Mouse (Mus musculus) embryonic stem cell, embryonic (primary cell): ENCODE results near the gene Coa5.

Experiments used
- CTCF ChIA-PET, 4 experiments: fragments of 300-600 bp in 2 of 4; fragments of 350-600 bp in 2 of 4; sonication (Branson Sonifier 250); formaldehyde crosslinking; loops; one replicate each; lab custom pipeline; 2022; ENCODE audit warnings: inconsistent platforms in 2 of 4; lab: Charles Lee
- POLR2A ChIA-PET, 4 experiments: fragments of 300-600 bp in 2 of 4; fragments of 350-600 bp in 2 of 4; sonication (Branson Sonifier 250); formaldehyde crosslinking; loops; one replicate each; lab custom pipeline; 2022; ENCODE audit warnings: antibody characterized with exemption in 4 of 4, inconsistent platforms in 1 of 4; lab: Charles Lee

Gene Coa5

GRCm38 (mm10) chr1:37399734-37400133, 30.2 kb downstream of the Coa5 start:
- ChIA-PET POLR2A (interaction anchor here in 2 of 4 experiments (0.5 to 0.6 kb wide), 3 partner anchors 295 to 552 kb away, joined by 3 read pairs; no protein-coding TSS in a partner anchor), CTCF (interaction anchor here in 3 of 4 experiments (0.6 to 1.3 kb wide), 6 partner anchors 12 to 1875 kb away, joined by 3 to 7 read pairs (median 4); no protein-coding TSS in a partner anchor)

GRCm38 (mm10) chr1:37398961-37399360, 30.9 kb downstream of the Coa5 start:
- ChIA-PET CTCF (interaction anchor here in 3 of 4 experiments (0.5 to 1.1 kb wide), 3 partner anchors 20 to 688 kb away, joined by 3 read pairs; no protein-coding TSS in a partner anchor), POLR2A (interaction anchor here in 2 of 4 experiments (0.7 to 2.0 kb wide), 2 partner anchors 31 to 601 kb away, joined by 3 to 4 read pairs; partner anchors contain the start of genes Coa5 (in 1 of the 2) and Unc50 (in 1 of the 2))

- ChIA-PET POLR2A (no interaction called here), CTCF (interaction anchor here in 1 of 4 experiments (0.7 kb wide), 1 partner anchor 243 kb away, joined by 3 read pairs; no protein-coding TSS in a partner anchor)
These were observed 33.4 kb downstream of the Coa5 start for GRCm38 (mm10) chr1:37396481-37396880.

GRCm38 (mm10) chr1:37393174-37393573, 36.7 kb downstream of the Coa5 start:
- CTCF ChIA-PET, result interaction anchor here in 1 of 4 experiments (1.4 kb wide), 1 partner anchor 9 kb away, joined by 3 read pairs; no protein-coding TSS in a partner anchor
- POLR2A ChIA-PET, result interaction anchor here in 1 of 4 experiments (1.2 kb wide), 1 partner anchor 15 kb away, joined by 3 read pairs; no protein-coding TSS in a partner anchor

- CTCF ChIA-PET, result no interaction called here
- POLR2A ChIA-PET, result interaction anchor here in 1 of 4 experiments (0.8 kb wide), 1 partner anchor 12 kb away, joined by 3 read pairs; no protein-coding TSS in a partner anchor
These were observed 43.4 kb downstream of the Coa5 start for GRCm38 (mm10) chr1:37386448-37386971.

GRCm38 (mm10) chr1:37384304-37384703, 45.6 kb downstream of the Coa5 start:
- CTCF ChIA-PET, result interaction anchor here in 1 of 4 experiments (0.8 to 1.1 kb wide), 2 partner anchors 17 to 126 kb away, joined by 3 to 4 read pairs; no protein-coding TSS in a partner anchor
- POLR2A ChIA-PET, result no interaction called here

- ChIA-PET CTCF (interaction anchor here in 1 of 4 experiments (1.0 kb wide), 1 partner anchor 131 kb away, joined by 4 read pairs; no protein-coding TSS in a partner anchor), POLR2A (no interaction called here)
These were observed 49.0 kb downstream of the Coa5 start for GRCm38 (mm10) chr1:37380913-37381312.

- CTCF ChIA-PET, result no interaction called here
- POLR2A ChIA-PET, result no interaction called here
These were observed 50.4 kb downstream of the Coa5 start for GRCm38 (mm10) chr1:37379536-37379935.

- ChIA-PET CTCF (no interaction called here), POLR2A (interaction anchor here in 1 of 4 experiments (0.5 kb wide), 1 partner anchor 17 kb away, joined by 3 read pairs; no protein-coding TSS in a partner anchor)
These were observed 51.8 kb downstream of the Coa5 start for GRCm38 (mm10) chr1:37378095-37378494.

GRCm38 (mm10) chr1:37376751-37377150, 53.2 kb downstream of the Coa5 start:
- POLR2A ChIA-PET, result no interaction called here
- CTCF ChIA-PET, result no interaction called here

- CTCF ChIA-PET, result no interaction called here
- POLR2A ChIA-PET, result no interaction called here
These were observed 53.7 kb downstream of the Coa5 start for GRCm38 (mm10) chr1:37376177-37376576.

- ChIA-PET CTCF (no interaction called here), POLR2A (no interaction called here)
These were observed 61.0 kb downstream of the Coa5 start for GRCm38 (mm10) chr1:37368768-37369385.

- ChIA-PET CTCF (interaction anchor here in 1 of 4 experiments (0.8 kb wide), 1 partner anchor 33 kb away, joined by 3 read pairs; no protein-coding TSS in a partner anchor), POLR2A (no interaction called here)
These were observed 61.8 kb downstream of the Coa5 start for GRCm38 (mm10) chr1:37368125-37368524.
